Mouse (Mus musculus) layer of hippocampus, adult 9-11 months (tissue): ENCODE data around the gene Ifi214.
"Not testable (repeated sequence)": the region's sequence is repeated elsewhere in the genome, so short reads cannot be mapped to it uniquely, and the experiment has no call there.

ENCODE experiments used
- DNase-seq: peaks from one replicate; pipeline ENCODE4 v3.0.0; 2022

Ifi214 gene

DNA sequence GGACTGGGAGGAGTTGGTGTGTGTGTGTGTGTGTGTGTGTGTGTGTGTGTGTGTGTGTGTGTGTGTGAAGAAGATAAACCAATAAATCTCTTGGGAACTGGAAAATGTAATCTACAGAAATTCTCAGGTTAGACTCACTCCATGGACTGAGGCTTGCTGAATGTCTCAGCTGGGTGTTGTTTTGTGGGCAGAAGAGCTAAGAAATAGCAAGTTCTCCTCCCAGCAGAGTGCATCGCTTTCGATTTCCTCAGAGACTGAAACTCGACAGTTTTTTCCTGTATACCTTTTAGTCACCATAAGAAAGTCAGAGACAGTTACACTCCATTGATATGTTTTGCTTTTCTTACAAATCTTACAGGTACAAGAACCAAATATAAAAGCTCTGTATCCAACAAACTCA, at the start of gene Ifi214:
TSS of gene Ifi214 (minus strand) at position 167 of the 400 bp plus-strand sequence.
- DNase-seq: not testable (repeated sequence)

DNA sequence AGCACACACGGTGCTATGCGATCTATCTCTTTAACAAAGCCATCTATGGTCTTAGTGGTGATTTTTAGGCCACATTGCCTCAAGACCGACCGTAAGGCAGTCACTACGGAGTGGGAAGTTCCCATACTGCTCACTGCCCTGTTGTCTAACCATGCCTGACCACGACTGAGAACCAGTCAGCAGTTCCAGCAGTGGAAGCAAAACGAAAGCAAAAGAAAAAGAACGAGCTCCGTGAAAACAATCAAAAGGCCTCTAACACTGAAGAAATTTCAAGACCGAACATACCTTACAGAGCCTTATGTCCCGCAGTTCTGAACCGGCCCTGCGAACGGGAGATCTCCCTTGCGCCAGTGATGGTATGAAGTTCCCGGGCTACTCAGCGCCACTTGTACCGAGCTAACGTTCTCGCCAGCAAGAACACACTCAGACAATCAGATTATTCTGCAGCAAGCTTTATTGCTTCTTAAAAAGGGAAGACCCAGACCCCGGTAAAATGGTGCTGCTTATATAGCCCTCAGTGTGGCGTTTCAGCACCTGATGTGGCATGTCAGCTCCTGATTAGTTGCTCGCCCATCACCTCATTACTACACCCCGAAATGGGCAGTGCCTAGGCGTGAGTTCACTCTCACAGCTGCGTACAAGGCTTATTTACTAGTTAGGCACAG, 44.3 kb upstream of the Ifi214 start:
- no peak for DNase-seq

DNA sequence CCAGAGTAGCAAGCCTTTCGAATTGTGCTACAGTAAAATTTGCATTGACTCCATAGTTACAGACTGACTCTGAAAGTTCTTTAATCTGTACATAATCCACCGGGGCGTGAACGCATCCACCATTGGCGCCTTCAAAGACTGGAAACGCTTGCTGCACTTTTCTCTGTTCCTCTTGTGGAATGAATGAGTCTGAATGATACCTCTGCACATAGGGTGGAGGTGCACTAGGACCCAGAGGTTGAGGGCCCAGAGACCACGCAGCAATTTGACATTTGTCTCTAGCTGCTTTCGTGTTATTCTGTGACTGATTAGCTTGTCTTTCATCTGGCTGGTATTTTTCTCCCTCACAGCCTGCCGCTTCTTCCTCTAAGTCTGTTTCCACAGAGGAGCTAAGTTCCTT, 43.3 kb upstream of the Ifi214 start:
- DNase-seq: no peak

DNA sequence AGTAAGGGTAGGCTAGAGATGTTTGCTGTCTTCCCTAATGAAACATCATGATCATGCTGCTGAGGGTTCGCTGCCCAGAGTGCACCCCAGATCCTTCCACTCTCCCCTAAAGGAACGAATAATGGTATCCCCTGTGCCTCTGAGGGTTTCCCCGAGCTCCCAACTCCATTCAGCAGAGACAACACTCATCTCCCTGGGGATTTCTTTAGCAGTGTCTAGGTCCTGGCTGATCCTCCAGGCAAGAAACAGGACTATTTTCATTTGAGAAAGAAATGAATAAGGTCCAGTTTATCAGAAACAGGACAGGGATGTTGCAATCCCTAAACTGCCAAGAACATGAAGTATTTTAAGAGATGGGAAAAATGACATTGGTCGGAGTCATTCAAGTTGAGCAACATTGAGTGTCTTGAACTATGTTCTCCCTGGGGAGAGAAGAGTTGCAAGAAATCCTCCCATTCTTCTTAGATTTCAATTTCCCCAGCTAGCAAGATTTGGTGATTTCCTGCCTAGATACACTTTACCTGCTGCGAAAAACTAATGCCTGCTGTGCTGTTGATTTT, 14.8 kb upstream of the Ifi214 start:
- DNase-seq: not testable (repeated sequence)

DNA sequence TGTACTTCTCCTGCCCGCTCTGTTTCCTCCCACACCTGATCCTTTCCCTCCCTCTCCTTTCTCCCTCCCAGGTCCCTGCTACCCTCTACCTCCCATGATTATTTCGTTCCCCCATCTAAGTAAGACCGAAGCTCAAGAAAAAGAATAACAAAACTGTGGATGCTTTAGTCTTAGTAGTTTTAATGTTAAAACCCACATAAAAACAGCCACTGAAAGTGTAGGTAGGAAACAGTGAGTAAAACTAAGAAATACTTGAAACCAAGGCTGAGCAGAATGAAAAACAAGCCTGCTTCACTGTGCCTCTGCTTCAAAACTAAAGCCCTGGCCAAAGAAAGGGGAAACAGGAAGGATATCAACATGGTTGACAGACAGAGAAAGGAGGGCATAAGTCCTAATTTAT, 13.0 kb upstream of the Ifi214 start:
- DNase-seq: not testable (repeated sequence)

DNA sequence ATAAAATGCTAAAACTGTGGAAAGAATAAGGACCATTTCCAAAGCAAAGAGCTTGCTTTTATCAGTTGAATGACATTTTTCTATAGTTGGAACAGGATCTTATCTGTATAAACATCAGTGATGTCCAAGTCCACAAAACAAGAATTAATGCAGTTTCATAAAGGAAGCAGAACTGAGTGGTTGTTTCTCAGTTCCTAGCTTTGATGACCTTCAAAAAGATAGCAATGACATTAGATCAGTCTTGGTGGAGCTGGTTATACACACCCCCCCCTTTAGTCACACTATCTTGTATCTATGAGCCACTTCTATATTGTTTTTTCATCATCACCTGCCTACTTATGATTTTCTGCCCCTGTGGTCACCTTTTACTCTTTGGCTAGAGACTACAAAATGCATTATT, 14.3 kb downstream of the Ifi214 start:
- DNase-seq: no peak

DNA sequence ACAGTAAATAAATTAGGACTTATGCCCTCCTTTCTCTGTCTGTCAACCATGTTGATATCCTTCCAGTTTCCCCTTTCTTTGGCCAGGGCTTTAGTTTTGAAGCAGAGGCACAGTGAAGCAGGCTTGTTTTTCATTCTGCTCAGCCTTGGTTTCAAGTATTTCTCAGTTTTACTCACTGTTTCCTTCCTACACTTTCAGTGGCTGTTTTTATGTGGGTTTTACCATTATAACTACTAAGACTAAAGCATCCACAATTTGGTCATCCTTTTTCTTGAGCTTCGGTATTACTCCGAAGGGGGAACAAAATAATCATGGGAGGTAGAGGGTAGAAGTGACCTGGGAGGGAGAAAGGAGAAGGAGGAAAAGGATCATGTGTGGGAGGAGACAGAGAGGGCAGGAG, 25.2 kb downstream of the Ifi214 start:
- DNase-seq: not testable (repeated sequence)

DNA sequence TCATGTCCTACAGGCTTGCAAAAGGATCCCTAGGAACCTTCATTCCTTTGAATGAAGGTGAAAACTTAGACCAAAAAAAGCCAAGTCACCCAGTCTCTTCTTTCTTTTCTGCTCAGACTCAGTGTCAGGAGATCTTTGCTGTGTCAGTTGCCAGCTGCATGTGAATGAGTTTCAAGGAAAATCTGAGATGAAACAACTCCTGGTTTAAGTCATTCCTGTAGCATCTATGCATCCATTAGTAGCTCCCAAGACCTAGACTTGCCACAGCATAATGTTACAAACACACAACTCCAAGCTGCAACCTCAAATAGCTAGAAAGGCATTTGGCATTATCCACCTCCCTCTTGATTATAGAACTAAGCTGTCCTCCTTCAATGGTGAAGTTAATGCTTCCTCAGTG, 44.3 kb downstream of the Ifi214 start:
- DNase-seq: not testable (repeated sequence)

DNA sequence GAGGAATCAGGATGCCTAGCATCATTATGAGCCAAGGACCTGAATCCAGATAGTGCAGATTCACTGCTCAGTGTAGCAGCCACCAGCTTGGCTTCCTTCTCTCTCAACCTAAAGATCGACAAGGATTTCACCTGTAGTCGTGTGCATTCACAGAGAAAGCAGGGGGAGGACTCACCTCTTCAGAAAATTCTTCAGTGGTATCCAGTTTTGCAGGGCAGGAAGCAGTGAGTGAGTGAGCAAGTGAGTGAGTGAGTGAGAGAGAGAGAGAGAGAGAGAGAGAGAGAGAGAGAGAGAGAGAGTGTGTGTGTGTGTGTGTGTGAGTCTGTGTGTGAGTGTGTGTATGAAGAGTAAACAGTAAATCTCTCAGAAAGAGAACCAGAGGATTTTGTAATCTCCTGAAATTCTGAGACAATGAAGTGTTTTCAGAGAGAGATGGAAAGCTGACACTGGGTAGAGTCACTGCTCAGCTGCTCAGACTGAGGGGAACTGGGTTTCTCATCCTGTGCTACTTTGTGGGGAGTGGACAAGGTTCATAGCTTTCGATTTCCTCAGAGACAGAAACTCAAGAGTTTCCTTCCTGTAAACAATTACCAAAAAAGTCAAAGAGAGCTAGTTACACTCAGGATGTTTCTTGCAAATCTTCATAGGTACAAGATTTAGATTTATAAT, 44.8 kb downstream of the Ifi214 start, which contains the start of gene Ifi206:
TSS of gene Ifi206 (minus strand) at position 230 of the 669 bp plus-strand sequence.
- DNase-seq: not testable (repeated sequence)

DNA sequence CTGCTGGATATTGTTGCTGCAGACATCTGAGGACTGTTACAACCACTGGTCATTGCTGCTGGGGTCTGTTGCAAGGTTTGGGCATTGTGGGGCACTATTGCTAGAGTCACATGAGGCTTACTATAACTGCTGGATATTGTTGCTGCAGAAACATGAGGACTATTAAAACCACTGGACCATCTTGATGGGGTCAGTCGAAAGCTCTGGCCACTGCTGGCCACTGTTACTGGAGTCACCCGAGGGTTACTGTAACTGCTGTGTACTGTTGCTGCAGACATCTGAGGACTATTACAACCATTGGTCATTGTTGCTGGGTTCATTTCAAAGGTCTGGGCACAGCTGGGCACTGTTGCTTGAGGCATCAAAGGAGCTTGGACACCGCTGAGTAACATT, 54.6 kb downstream of the Ifi214 start:
- not testable (repeated sequence) for DNase-seq

DNA sequence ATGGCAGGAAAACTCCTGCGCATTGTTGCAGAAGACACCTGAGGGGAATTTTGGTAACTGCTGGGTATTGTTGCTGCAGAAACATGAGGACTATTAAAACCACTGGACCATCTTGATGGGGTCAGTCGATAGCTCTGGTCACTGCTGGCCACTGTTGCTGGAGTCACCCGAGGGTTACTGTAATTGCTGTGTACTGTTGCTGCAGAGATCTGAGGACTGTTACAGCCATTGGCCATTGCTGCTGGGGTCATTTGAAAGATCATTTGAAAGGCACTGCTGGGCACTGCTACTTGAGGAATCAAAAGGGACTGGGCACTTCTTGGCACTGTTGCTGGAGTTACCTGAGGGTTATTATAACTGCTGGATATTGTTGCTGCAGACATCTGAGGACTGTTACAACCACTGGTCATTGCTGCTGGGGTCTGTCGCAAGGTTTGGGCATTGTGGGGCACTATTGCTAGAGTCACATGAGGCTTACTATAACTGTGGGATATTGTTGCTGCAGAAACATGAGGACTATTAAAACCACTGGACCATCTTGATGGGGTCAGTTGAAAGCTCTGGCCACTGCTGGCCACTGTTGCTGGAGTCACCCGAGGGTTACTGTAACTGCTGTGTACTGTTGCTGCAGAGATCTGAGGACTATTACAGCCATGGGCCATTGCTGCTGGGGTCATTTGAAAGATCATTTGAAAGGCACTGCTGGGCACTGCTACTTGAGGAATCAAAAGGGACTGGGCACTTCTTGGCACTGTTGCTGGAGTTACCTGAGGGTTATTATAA, 55.2 kb downstream of the Ifi214 start:
- DNase-seq: not testable (repeated sequence)
